Mouse (Mus musculus): ENCODE data around the gene Ezh2. TPM values are rescaled to one million over a fixed set of nuclear protein-coding genes. Genes with fewer than 3 reads are reported as not detected.
"Not testable (repeated sequence)": the region's sequence is repeated elsewhere in the genome, so short reads cannot be mapped to it uniquely, and the experiment has no call there.

Ezh2 gene
- polyA plus RNA-seq, 1 experiment, result 3.7 TPM

DNA sequence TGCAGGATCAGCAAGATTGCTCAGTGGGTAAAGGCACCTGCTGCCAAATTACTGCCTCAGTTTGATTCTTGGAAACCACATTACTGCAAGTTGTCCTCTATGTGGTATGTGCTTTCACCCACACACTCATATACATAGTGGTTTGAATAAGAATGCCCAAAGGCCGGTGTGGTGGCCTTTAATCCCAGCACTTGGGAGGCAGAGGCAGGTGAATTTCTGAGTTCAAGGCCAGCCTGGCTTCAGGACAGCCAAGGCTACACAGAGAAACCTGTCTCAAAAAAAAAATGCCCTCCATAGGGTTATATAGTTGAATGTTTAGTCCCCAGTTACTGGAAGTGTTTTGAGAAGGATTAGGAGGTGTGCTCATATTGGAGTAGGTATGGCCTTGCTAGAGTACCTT is 6.8 kb upstream of the Ezh2 start:
- Histone ChIP-seq H3K9me3 (ENCODE audit: control insufficient read depth, low read length) (no peaks in the 10 kb centered on the region), H3K4me3 (replicated peaks) (no peak overlapping the region), H3K27me3 (ENCODE audit: control insufficient read depth) (no peaks in the 10 kb centered on the region; the same call in 1 of the 2 replicates), H3K4me1 (ENCODE audit: control insufficient read depth) (no peaks in the 10 kb centered on the region), H3K36me3 (ENCODE audit: control insufficient read depth) (no peaks in the 10 kb centered on the region)
- TF ChIP-seq GATA1 (IDR thresholded peaks at IDR 0.05; ENCODE audit: low read length) (no peak), TAL1 (IDR thresholded peaks at IDR 0.05; ENCODE audit: low read length) (no peak)

DNA sequence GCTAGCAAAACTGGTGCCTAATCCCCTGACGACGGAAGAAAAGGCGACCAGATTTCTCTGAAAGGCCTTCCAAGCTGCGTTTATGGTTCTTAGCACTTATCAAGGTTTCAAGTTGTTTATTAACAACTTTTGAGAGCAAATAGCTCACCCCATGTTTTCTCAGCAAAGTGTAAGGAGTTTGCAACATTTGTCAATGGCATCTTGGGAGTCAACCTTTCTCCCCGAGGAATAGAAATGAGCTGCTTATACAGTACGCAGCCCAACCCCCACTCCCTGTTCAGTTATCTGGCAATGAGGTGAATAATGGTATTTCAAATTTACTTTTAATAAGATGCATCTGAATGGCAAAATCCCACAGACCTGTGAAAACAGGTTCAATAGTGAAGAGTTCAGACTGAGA is 555 bp upstream of the Ezh2 start:
- H3K27me3 ChIP-seq (ENCODE audit: control insufficient read depth), result no peaks in the 10 kb centered on the region; the same call in 1 of the 2 replicates
- TF ChIP-seq TAL1 (IDR thresholded peaks at IDR 0.05; ENCODE audit: low read length), result no peak
- TF ChIP-seq GATA1 (IDR thresholded peaks at IDR 0.05; ENCODE audit: low read length), result no peak
- peaks cover 32% of the 10 kb centered on the region for H3K4me1 ChIP-seq (ENCODE audit: control insufficient read depth)
- H3K4me3 ChIP-seq (replicated peaks), result peak overlapping the region; percentile 95
- H3K36me3 ChIP-seq (ENCODE audit: control insufficient read depth), result peaks cover 5% of the 10 kb centered on the region
- no peaks in the 10 kb centered on the region for H3K9me3 ChIP-seq (ENCODE audit: control insufficient read depth, low read length)

DNA sequence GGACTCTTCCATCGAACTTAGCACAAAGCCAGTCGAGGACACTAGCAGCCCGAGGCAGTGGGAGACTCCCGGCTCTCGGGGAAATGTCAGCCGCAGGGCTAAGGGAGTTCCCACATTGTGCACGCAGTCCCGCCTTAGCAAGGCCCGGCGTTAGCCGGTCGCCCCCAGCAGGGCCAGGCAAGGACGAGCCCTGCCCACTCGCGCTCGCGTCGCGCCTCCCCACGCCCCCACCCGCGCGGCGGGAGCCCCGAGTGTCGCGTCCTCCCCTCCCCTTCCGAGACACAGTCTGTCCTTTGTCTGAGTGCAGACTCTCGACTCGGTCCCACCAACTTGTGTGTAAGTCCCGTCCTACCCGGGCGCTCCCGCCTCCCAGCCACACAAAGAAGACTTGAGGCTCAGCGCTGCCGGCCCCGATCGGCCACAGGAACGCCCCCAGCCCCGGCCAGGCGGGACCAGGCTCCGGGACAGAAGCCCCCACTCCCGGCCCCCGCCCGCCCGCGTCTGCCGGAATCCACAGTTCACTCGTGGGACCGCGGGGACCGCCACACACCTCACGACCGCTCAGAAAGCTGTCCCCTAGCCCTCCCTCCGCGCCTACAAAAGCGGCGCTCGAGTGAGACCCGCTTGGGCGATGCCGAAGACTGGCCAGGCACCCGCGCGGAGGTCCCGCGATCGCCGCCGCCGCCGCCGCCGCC is 853 bp downstream of the Ezh2 start:
- no peaks in the 10 kb centered on the region; the same call in 1 of the 2 replicates for H3K27me3 ChIP-seq (ENCODE audit: control insufficient read depth)
- TF ChIP-seq TAL1 (IDR thresholded peaks at IDR 0.05; ENCODE audit: low read length) (no peak), GATA1 (IDR thresholded peaks at IDR 0.05; ENCODE audit: low read length) (no peak)
- peaks cover 38% of the 10 kb centered on the region for H3K4me1 ChIP-seq (ENCODE audit: control insufficient read depth)
- H3K9me3 ChIP-seq (ENCODE audit: control insufficient read depth, low read length), result no peaks in the 10 kb centered on the region
- peaks cover 18% of the 10 kb centered on the region for H3K36me3 ChIP-seq (ENCODE audit: control insufficient read depth)
- H3K4me3 ChIP-seq (replicated peaks), result peak overlapping the region; percentile 95

DNA sequence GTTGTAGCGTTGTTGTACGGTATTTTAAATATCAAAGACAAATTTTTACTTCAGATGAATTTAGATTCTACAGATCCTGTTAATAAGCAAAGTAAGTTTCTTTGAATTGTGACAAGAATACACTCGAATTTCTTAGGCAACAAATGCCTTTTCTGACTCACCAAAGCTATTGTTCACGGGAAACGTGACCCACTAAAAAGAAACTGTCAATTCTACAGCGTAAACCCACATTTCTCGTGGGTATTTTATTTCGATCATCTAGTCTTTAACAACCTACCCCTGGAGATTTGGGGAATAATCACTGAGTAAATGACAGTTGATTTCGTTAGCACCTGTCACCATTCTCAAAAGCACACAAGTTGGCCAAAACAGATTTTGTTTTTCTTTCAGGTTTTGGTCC is 1.6 kb downstream of the Ezh2 start:
- H3K4me1 ChIP-seq (ENCODE audit: control insufficient read depth), result peaks cover 44% of the 10 kb centered on the region
- no peaks in the 10 kb centered on the region for H3K9me3 ChIP-seq (ENCODE audit: control insufficient read depth, low read length)
- peak overlapping the region; percentile 95 for H3K4me3 ChIP-seq (replicated peaks)
- no peaks in the 10 kb centered on the region for H3K27me3 ChIP-seq (ENCODE audit: control insufficient read depth)
- no peak for TF ChIP-seq GATA1 (IDR thresholded peaks at IDR 0.05; ENCODE audit: low read length)
- TF ChIP-seq TAL1 (IDR thresholded peaks at IDR 0.05; ENCODE audit: low read length), result no peak
- peaks cover 24% of the 10 kb centered on the region for H3K36me3 ChIP-seq (ENCODE audit: control insufficient read depth)

DNA sequence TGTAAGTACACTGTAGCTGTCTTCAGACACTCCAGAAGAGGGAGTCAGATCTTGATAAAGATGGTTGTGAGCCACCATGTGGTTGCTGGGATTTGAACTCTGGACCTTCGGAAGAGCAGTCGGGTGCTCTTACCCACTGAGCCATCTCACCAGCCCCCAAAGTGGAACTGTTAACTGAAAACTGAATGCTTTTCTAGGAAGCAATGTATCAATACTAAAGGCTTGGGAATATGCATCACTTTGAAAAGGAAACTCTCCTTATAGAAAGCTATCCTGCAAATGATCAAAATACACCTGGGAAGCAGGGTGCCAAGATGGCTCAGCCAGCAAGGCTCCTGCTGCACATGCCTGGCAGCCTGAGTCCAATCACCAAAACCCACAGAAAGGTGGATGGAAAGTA is 7.8 kb downstream of the Ezh2 start:
- H3K27me3 ChIP-seq (ENCODE audit: control insufficient read depth); H3K9me3 ChIP-seq (ENCODE audit: control insufficient read depth, low read length); H3K4me3 ChIP-seq (replicated peaks): not testable (repeated sequence)
- peaks cover 36% of the 10 kb centered on the region for H3K4me1 ChIP-seq (ENCODE audit: control insufficient read depth)
- H3K36me3 ChIP-seq (ENCODE audit: control insufficient read depth), result peaks cover 74% of the 10 kb centered on the region

DNA sequence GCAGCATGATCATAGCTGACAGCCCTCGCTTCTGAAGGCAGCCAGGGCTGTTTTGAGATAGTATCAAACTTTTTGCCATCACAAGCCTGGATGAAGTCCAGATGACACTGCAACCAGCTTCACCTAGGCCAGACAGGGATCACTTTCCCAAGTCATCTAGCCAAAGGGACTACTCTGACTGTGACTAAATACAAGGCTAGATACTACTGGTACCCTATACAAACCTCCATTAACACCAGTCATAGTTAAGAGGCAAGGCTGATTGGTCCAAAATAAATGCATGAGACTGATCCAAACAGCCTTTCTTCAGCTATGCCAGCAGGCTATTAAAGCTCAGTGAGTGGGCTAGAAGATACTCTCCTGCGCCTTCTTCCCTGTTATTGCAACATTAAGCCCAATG is 22.3 kb downstream of the Ezh2 start:
- TF ChIP-seq TAL1 (IDR thresholded peaks at IDR 0.05; ENCODE audit: low read length) (no peak), GATA1 (IDR thresholded peaks at IDR 0.05; ENCODE audit: low read length) (no peak)
- H3K36me3 ChIP-seq (ENCODE audit: control insufficient read depth), result peaks cover 93% of the 10 kb centered on the region

DNA sequence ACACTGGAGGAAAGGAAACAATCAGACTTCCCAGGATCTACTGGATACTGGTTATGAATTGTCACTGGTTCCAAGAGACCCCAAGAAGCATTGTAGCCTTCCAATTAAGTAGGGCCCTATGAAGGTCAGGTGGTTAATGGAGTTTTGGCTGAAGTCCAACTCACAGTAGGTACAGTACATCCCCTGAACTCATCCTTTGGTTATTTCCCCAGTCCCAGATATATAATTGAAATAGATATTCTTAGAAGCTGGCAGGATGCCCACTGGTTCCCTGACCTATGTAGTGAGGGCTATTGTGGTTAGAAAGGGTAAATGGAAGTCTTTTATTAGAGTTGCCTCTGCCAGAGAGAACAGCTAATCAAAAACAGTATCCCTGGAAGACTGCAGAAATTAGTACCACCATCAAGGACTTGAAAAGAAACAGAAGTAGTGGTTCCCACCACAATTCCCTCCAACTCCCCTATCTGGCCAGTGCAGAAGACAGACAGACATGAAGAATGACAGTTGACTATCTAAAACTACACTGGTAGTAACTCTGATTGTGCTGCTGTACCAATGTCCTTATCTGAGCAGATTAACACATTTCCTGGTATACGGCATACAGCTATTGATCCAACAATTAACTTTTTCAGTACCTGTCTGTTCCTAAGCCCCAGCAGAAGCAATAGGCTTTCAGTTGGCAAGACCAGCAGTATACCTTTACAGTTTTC is 29.7 kb downstream of the Ezh2 start:
- H3K36me3 ChIP-seq (ENCODE audit: control insufficient read depth), result peaks cover 99% of the 10 kb centered on the region
- no peaks in the 10 kb centered on the region for H3K27me3 ChIP-seq (ENCODE audit: control insufficient read depth)
- TF ChIP-seq TAL1 (IDR thresholded peaks at IDR 0.05; ENCODE audit: low read length), result peak; percentile 3; the same call in 1 of the 3 replicates
- TF ChIP-seq GATA1 (IDR thresholded peaks at IDR 0.05; ENCODE audit: low read length), result no peak
- H3K4me3 ChIP-seq (replicated peaks), result no peak overlapping the region
- no peaks in the 10 kb centered on the region for H3K9me3 ChIP-seq (ENCODE audit: control insufficient read depth, low read length)
- H3K4me1 ChIP-seq (ENCODE audit: control insufficient read depth), result peaks cover 41% of the 10 kb centered on the region

More for the DNA sequence above, 22.3 kb downstream of the Ezh2 start:
- no peaks in the 10 kb centered on the region for H3K9me3 ChIP-seq (ENCODE audit: control insufficient read depth, low read length)
- no peak overlapping the region for H3K4me3 ChIP-seq (replicated peaks)
- no peaks in the 10 kb centered on the region for H3K27me3 ChIP-seq (ENCODE audit: control insufficient read depth)
- no peaks in the 10 kb centered on the region; the same call in 1 of the 2 replicates for H3K4me1 ChIP-seq (ENCODE audit: control insufficient read depth)

DNA sequence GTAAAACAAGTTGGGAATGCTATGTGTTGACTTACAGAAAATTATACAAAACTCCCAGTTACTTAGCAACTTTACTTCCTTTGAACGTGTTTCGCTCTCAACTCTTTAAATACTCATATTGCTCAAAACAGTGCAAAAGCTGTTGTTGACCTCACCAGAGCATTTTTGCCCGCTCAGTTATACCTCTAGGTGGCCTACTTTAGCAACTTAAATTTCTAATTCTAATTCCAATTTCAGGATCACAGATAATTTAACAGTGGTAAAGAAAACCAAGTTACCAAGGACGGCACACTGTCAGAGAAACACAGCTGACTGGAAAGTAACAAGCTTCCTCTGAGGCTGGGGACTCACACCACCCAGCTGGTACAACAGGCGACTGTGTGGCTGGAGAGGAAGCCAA is 33.7 kb downstream of the Ezh2 start:
- H3K27me3 ChIP-seq (ENCODE audit: control insufficient read depth), result no peaks in the 10 kb centered on the region
- H3K9me3 ChIP-seq (ENCODE audit: control insufficient read depth, low read length), result no peaks in the 10 kb centered on the region
- TF ChIP-seq GATA1 (IDR thresholded peaks at IDR 0.05; ENCODE audit: low read length) (no peak), TAL1 (IDR thresholded peaks at IDR 0.05; ENCODE audit: low read length) (no peak)
- H3K4me3 ChIP-seq (replicated peaks), result no peak overlapping the region
- peaks cover 33% of the 10 kb centered on the region for H3K4me1 ChIP-seq (ENCODE audit: control insufficient read depth)
- peaks cover 100% of the 10 kb centered on the region for H3K36me3 ChIP-seq (ENCODE audit: control insufficient read depth)

DNA sequence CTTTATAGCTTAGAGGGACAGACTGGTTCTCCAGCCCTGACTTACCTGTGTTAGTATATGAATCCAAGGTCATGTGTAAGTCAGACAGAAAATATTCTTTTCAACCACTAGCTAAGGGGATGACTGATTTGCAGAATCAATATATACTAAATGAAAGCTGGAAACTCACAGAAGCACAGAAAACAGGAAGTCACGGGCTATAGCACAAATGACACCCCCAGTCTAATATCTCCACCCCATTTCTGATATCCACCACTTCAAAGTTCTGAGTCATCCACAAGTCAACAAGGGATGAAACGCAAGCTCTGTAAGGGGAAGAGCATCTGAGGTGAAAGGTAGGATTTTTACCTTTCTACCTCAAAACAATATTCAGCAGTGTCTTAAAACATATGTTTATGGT is 34.3 kb downstream of the Ezh2 start:
- Histone ChIP-seq H3K4me3 (replicated peaks) (no peak overlapping the region), H3K36me3 (ENCODE audit: control insufficient read depth) (peaks cover 100% of the 10 kb centered on the region), H3K27me3 (ENCODE audit: control insufficient read depth) (no peaks in the 10 kb centered on the region), H3K4me1 (ENCODE audit: control insufficient read depth) (peaks cover 27% of the 10 kb centered on the region), H3K9me3 (ENCODE audit: control insufficient read depth, low read length) (no peaks in the 10 kb centered on the region)
- TF ChIP-seq GATA1 (IDR thresholded peaks at IDR 0.05; ENCODE audit: low read length), result no peak
- no peak for TF ChIP-seq TAL1 (IDR thresholded peaks at IDR 0.05; ENCODE audit: low read length)
